Mouse (Mus musculus): Measurements from ENCODE around the gene Acrv1.
"Not testable (repeated sequence)": the region's sequence is repeated elsewhere in the genome, so short reads cannot be mapped to it uniquely, and the experiment has no call there.

Gene Acrv1

GRCm38 (mm10) chr9:36692920-36693319 is at the start of gene Acrv1:
Gene Acrv1 (plus strand): TSS chr9:36693220.
- no peak for DNase-seq (ENCODE audit: low read depth, low spot score)

GRCm38 (mm10) chr9:36643276-36643675 is 49.7 kb upstream of the Acrv1 start, which contains the start of gene A630095E13Rik:
Gene A630095E13Rik (minus strand): TSS chr9:36643376.
- DNase-seq (ENCODE audit: low read depth, low spot score), result not testable (repeated sequence)

GRCm38 (mm10) chr9:36681424-36681823 is 11.6 kb upstream of the Acrv1 start:
- no peak for DNase-seq (ENCODE audit: low read depth, low spot score)

- no peak for DNase-seq (ENCODE audit: low read depth, low spot score)
Observed at GRCm38 (mm10) chr9:36687329-36687728, 5.7 kb upstream of the Acrv1 start.

- DNase-seq (ENCODE audit: low read depth, low spot score), result no peak
Observed at GRCm38 (mm10) chr9:36694276-36694675, 1.3 kb downstream of the Acrv1 start.

GRCm38 (mm10) chr9:36705923-36706322 is 12.9 kb downstream of the Acrv1 start:
- DNase-seq (ENCODE audit: low read depth, low spot score), result no peak

- DNase-seq (ENCODE audit: low read depth, low spot score), result no peak
Observed at GRCm38 (mm10) chr9:36707304-36707703, 14.3 kb downstream of the Acrv1 start.

GRCm38 (mm10) chr9:36716624-36717023 is 23.6 kb downstream of the Acrv1 start:
- no peak for DNase-seq (ENCODE audit: low read depth, low spot score)

- peak; percentile 80 for DNase-seq (ENCODE audit: low read depth, low spot score)
Observed at GRCm38 (mm10) chr9:36726131-36727033, 33.4 kb downstream of the Acrv1 start.

- no peak for DNase-seq (ENCODE audit: low read depth, low spot score)
Observed at GRCm38 (mm10) chr9:36727034-36727755, 34.2 kb downstream of the Acrv1 start, which contains the start of gene Chek1. Gene Chek1 (minus strand): TSS chr9:36727065.

Data from skeletal muscle tissue, adult 2 months (tissue).